Mouse (Mus musculus) layer of hippocampus, adult 18-20 months (tissue): ENCODE data around the gene Ublcp1. TPM values are rescaled to one million over a fixed set of nuclear protein-coding genes. Genes with fewer than 3 reads are reported as not detected.

ENCODE experiments used
- DNase-seq, 2 experiments: peaks; one replicate each; pipeline ENCODE4 v3.0.0; 2022; ENCODE audit warnings: low spot score in 2 of 2
- long read RNA-seq: library from polyadenylated mRNA; stranded (forward); transcript quantifications from one replicate; pipeline ENCODE4 v2.0.0, GENCODE M21; 2021
- total RNA-seq, 2 experiments: library from RNA; stranded (reverse); gene quantifications; 2 replicates each; pipeline ENCODE4 v1.2.3; 2021

Ublcp1 gene
- 10 to 100 TPM; 46.7 to 49.2 TPM for total RNA-seq
- long read RNA-seq, transcript Ublcp1-201 (11 exons, 2,088 nt) = major isoform, 64 of 73 reads
- long read RNA-seq, partial matches to known transcripts = 5 of 73 reads
- long read RNA-seq, other reads (novel, unspliced or antisense) = 3 of 73 reads

DNA sequence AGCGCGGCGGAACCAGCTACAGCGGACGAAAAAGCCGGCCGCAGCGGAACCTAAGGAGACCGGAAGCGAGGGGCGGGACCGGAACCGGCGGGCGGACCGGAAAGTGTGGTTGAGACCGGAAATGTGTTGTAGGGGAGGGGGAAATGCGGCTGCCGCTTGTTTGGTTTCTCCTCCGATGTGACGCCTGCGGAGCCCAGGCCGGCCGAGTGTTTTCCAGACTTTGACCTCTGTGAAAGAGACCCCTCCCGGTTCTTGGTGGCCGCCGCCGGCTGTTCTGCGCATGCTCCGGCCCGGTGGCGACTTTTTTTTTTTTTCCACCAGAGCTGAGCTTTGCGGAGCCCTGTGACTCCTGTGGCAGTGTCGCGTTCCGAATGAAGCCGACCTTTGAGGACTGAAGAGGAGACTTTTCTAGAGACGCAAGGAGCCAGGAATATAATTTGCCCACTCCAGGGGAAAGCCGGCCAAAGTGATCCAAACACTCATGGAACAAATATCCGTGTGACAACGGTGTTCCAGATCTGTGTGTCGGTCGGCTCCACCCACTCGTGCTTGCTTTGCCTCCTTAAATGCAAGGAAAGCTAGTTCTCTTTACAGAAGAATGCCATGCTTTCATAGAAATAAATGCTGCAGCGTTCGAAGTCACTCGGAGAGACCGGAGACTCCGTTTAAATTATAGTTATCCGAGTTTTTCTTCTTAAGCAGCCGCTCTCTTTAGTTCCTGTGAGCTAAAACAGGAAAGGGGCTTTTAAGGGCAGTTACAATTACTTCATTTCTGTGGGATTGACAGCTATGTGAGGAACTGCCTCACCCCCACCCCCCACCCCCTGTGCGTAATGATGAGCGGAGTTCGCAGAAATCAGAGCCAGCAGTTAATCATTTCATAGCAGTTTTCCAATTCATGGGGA is at the start of gene Ublcp1:
Gene Ublcp1 (minus strand): TSS at position 67 of the 905 bp plus-strand sequence.
- DNase-seq = peak; percentile 86 to 95

DNA sequence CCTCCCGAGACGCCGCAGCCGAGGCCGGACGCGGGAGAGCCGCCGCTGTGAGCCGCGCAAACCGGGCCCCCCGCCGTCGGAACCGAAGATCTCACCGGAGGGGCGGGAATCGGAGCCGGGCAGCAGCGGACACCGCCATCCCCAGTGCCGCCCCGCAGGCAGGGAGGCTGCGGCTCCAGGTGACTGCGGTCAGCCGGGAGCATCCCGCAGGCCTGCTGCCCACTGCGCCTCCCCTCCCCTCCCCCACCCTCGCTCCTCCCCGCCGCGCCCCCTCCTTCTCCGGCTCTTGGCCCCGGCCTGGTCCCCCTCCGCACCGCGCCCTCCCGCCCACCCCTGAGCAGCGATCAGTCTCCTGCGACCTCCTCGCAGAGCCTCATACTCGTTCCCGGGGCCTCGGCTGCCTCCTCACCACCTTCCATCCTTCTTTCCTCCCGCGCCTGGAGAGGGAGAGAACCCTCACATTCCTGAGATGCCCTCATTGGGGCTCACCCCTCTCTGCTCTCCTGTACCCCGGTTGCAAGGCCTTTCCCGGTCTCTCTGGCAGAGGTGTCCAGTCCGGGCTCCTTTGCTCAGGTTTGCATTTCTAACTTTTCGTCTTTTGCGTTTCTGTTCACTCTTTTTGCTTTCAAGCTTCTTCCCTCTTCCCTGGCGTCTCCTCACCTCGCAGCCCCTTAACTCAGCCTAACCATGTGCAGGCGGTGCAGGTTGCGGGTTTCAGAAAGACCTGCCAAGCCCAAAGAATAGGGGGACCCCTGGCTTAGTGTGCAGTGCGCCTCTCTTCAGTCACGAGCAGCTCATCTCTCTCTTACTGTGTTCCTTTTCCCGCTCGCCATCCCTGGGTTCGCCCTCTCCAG is 49.0 kb upstream of the Ublcp1 start:
- DNase-seq = no peak

DNA sequence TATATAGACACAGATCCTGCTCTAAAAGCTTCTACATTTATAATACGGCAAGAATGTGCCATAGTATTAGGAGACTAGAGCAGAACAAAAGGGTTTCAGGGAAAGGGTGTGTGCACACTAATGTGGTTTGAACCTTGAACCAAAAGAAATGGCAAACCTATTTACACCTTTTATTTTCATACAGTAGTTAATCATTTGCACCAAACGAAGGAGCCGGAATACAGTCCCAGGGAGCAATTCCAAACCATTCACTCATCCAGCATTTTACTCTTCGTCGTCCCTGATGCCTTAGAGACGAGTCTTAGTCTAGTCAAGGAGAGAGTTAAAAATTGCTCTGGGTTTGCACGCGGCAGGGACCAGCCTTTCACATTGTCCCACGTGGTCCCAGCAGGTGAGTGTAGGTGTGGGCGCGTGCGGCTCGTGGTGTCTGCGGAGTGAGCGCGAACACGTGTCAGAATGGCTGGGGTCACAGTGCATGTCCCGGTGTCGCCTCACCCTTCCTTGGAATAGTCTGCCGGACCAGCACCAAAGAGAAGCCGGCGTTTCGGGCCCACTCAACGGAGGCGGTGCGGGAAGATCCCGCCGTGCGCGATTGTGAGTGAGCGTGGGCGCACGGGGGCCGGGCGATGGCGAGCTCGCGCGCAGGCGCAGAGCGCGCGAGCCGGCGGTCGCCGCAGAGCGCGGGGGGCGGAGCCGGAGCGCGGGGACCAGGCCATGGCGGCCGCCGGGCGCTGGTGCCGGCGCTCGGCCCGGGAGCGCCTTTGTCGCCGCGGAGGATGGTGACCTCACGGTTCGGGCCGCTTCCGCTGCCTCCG is 48.2 kb upstream of the Ublcp1 start, which contains the start of gene Rnf145:
Gene Rnf145 (plus strand): TSS at position 684 of the 815 bp plus-strand sequence.
- peak; percentile 66 to 79 for DNase-seq

DNA sequence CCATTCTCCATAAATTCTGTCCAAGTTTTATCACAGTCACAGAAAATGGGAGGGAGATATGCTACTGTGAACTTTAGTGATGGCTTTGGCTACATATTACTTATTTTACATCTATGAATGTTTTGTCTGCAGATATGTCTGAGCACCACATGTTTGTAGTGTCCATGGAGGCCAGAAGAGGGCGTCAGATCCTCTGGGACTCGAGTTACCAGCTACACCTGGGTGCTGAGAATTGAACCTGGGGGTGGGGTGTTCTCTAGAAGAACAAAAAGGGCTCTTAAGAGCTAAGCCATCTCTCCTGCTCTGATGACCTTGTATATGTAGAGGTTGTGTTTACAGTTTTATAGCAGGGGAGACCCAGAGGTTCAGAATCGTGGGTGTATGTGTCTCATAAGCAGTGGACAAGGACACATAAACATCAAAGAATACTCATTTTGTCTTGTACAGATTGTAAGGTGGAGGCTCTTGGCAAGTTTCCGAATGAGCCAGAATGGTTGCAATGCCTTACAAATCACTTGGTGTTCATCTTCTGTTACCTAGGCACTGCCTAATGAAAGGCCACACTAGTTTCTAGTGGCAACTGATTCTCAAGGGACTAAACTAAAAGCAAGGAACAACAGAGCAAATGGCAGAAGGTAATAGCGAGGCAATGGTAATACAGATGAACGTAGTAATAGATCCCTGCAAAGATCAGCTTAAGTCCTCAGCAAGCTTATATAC is 47.4 kb upstream of the Ublcp1 start:
- DNase-seq = no peak

DNA sequence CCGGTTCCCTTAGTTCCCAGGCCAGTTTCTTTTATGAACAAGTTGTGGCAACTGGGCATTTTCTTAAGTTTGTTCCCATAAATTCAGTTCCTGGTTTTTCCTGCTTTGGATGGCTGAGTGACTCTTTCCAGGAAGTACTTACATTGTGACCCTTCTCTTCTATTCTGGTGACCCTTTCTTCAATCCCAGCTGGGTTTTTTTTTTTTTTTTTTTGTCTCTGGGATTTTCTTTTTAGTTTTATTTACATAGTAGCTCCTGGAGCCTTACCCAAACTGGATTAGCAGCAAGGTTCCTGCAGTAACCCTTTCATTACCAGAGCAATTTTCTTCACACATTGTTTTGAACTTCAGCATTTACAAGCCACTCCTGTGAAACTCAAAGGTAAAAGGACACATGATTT is 46.1 kb upstream of the Ublcp1 start:
- DNase-seq = no peak

DNA sequence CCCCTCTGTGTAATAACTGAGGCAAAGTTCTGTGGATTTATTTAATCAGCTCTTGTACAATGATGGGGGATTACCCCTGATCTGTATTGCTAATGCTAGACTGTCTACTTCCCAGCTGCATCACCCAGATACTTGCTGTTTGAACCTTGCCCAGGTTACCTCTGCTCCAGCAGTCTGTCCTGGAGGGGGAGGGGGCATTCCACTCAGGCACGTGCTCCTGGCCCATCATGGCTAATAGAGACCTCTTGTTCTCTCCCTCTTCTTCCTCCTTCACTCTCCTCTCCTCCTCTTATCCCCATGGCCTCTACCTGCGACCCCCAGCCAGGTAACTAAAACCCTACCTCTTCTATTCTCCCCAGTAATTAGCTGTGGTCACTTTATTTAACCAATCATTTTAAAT is 44.4 kb upstream of the Ublcp1 start:
- DNase-seq = no peak

DNA sequence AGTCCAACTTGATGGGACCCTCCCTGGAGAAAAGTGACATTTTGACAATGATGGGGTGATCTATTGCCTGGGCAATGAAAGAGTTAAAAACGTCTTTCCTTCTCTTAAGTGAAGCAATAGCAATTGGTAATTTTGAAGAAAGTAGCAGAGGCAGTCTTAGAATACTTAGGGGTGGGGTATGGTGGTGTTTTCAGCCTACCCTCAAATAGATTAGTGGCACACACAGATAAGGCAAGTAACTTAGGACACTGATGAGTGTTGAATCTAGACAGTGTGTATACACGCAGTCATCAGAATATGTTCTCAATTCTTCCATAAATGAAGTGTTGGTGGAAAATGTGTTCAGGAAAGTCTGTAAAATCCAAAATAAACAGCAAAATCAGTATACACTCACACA is 42.7 kb upstream of the Ublcp1 start:
- no peak for DNase-seq

DNA sequence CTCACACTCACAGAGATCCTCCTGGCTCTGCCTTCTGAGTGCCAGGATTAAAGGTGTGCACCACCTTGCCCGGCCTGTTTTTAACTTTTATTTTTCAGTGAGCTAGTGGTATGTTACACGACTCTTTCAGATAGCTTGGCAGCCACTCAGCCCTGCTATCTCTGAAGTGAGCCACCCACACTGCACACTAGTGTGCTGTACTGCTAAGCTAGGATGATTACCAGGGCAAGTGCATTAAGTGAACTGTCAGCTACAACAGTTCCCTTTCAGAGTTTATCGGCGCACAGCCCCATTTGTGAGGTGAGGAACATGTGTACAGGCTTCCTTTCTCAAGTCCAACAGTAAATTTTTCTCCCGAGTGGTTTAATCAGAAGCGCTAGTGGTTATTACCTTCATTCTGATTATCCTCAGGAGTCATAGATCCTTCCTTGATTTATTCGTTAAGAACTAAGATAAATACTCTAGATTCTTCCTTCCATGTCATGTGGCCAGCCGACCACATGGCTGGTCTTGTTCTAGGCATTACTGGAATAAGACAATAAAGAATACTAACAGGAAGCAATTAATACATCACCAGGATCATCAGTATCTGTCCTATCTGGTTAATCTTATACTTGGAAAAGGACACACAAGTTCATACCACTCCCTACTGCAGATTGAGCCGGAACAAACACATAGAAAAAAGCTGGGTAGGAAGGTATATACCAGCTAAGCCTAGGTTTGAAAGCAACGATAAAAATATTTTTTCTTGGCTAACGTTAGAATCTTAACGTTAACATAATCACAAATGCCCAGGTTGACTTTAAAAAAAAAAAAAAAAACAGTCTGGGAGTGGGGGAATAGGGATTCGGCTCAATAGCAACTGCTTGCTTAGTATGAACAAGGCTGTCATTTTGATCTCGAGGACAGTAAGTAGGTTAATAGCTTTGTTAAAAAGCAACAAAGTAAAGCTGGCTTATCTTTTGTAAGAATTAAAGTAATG is 42.0 kb upstream of the Ublcp1 start:
- peak; percentile 21 to 77 for DNase-seq

DNA sequence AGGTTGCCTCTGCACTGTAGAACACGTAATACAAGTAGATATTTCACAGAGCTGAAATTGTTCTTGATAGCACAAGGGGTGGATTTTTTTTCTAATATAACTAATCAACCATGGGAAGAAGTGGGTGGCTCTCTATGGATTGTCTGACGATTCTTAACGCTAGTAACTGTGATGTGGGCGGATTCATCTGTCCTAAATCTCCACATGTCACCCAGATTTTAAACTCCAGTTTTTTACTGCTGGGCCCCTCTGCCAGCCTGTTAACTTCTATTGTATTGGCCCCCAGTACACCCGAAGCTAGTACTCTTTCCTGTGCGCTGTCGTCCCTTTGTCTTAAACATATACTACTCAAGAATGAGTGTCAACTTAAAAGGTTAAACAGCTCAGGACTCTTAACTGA is 40.1 kb upstream of the Ublcp1 start:
- peak; percentile 59 to 84 for DNase-seq

DNA sequence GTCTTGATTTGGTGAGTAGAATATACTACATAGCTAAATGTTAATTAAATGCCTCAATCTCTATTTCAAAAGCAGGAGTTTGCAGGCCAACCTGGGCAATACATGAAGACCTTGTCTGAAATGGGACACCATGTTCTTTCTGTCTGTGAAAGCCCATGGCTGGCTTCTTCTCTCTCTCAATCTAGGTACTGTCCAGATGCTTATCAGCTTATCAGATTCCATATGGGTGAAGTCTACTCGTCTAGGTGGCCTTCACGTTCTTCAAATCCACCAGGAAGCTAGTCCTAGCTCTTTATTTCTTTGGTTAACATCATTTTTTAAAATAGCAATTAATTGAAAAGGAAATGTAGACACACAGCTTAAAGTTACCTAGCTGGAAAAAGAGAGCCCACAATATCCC is 39.6 kb upstream of the Ublcp1 start:
- no peak for DNase-seq

DNA sequence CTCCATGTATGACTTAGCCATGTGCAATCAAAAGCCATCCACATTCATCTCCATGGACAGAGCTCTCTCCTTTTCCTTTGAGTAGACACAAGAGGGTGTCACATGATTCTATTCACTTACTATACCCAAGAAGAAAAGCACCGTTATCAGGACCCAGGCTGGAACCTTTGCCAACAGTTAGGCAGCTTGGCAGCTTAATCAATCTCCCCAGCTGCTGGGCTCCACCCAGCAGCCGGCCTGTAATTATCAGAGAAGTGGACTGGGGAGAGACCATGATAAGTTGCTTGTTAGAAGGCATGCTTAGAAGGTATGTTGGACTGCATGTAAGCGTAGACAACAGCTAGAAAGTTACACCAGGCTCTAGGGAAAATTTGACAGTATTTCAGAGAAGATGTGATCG is 38.6 kb upstream of the Ublcp1 start:
- no peak for DNase-seq

DNA sequence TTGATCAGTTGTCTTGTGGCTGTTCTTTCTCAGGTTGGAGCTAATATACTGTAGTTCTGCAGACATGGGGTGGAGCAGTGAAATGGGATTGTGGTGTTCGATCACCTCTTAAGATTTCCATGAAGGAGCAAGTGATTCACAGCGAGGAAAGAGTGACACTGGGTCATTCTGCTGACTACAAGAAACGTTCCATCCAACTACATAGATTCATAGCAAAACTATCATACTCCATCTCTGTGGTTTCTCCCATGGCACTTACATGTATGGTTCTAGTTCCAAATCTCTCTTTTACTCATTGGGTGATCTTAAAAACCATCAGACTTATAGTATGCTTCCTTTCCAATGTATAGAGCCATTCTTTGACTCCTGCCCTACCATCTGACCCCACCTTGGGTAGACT is 34.5 kb upstream of the Ublcp1 start:
- DNase-seq = no peak

DNA sequence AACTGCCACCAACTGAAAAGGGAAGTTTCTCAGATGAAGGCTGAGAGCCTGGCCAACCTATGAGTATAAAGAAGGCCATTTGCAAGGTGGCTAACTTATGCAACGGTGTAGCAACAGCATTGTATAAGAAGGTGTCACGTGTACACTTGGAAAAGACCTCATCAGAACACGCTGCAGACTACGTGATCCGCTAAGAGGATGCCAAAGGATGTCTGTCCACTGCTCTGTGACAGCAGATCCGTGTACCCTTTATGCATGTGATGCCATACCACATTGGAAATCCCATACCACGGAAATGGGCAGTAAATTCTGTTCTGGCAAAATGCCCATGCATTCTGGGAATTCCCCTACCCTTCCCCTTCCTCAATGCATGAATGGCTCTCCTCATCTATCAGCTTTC is 33.8 kb upstream of the Ublcp1 start:
- DNase-seq = no peak

DNA sequence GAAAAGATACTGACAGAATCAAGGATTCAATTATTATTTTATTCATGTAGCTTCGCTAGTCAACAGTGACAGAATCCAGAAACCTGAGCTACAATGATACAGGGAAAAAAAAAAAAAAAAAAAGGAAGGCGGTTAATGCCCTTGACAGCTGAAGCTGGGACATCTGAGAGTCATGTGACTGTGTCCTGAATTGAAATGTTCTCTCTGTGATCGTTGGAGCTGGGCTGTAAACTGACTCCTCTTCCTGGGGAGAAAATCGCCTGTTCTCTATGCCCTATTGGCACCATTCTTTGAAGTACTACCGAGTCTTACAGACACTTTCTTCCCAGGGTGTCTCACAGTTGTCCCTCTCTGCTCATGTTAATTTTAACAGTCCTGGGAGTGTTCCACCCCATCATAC is 32.6 kb upstream of the Ublcp1 start:
- peak in 1 of 2 experiments; percentile 29 for DNase-seq

DNA sequence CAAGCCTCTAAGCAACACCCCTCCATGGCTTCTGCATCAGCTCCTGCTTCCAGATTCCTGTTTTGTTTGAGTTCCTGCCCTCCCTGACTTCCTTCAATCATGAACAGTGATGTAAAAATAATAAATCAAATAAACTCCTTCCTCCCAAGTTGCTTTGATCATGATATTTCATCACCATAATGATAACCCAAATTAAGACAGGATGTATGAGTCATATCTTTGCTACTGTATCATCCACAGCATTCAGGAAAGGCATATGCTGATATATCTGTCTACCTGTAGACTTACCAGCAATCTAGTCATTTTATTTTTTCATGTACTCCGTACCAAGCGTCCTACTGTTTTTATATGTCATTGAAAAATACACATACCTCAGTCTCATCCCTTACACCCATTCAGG is 31.2 kb upstream of the Ublcp1 start:
- DNase-seq = no peak

DNA sequence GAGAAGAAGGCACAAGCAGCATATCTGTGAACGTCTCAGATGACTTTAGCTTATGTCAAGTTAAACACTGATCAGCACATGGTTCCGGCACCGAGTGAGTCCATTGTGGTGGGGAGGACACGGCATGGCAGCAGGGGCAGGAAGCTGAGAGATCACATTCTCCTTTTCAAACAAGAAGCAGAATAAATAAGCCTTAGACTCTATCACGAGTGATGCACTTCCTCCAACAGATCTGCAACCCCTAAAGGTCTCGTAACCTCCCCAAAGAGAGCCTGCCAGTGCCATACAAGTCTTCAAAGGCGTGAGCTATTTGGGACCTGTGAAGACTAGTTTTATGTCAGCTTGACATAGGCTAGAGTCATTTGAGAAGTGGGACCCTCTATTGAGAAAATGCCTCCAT is 30.7 kb upstream of the Ublcp1 start:
- no peak for DNase-seq

DNA sequence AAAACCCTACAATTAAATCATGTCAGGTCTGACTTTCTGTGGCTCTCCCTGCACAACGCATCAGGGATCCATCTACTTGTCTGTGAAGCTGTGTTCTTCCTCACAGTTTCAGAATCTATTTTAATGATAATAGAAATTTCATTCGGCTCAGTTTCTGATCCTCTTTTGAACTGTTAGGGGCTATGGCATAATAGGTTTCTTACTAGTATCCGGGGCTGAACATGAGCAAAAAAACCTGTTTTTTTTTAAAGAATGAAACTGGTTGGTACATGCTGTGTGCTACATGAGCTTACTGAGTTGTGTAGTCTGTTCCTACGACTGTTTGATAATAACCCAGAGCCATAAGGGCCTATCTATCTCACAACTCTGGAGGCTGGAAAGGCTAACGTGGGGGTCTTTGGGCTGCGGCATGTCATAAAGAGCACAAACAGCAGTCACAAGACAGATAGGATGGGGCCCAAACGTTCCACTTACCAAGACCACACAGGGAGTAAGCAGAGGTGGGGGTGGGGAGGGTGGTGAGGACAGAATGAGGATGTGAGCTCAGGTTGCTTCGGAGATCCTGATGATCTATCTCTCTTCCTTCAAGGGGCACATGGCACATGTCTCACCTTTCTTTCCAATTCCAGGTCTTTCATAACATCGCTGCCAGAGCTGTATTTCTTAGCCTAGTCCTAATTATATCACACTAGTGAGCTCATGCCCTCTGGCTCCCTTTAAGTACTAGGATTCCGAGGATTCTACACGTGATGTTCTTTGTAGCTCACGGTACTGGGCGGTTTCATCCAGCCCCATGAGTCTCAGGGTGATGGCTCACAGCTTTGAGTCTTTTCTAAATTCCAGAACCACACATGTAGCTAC is 28.3 kb upstream of the Ublcp1 start:
- no peak for DNase-seq

DNA sequence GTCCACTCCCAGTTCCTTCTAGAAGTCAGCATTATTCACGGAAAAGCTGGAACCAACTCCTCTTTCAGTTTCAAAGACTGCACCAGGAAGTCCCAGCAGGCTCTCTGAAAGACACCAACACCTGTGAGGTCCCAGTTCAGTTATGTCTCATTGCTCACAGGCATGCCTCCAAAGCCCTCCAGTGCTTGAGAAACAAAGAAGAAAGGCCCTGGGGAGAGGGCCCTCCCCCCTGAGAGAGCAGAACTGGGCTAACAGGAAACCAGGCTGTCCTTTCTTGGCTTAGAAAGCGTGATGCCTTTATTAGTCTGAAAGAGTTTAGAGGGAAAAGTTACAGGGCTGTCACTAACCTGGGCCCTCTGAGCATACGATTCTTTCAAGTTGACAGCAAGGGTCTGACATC is 25.9 kb upstream of the Ublcp1 start:
- no peak for DNase-seq
